Mouse (Mus musculus) kidney, adult 2 months (tissue): ENCODE measurements around the gene St14.

Source experiments
- CTCF ChIP-seq: fragments of 200-500 bp; conservative IDR thresholded peaks from 2 replicates; pipeline ENCODE4 v1.5.1; 2011; ENCODE audit warnings: low read depth, mild to moderate bottlenecking, control low read depth, low read length, moderate library complexity, mixed read lengths; ENCODE audit not compliant: insufficient read depth, insufficient read length
- POLR2A ChIP-seq: fragments of 200-500 bp; IDR thresholded peaks from one replicate; pipeline ENCODE4 v1.6.1; 2011; ENCODE audit warnings: low read depth, low read length, control low read depth

DNA sequence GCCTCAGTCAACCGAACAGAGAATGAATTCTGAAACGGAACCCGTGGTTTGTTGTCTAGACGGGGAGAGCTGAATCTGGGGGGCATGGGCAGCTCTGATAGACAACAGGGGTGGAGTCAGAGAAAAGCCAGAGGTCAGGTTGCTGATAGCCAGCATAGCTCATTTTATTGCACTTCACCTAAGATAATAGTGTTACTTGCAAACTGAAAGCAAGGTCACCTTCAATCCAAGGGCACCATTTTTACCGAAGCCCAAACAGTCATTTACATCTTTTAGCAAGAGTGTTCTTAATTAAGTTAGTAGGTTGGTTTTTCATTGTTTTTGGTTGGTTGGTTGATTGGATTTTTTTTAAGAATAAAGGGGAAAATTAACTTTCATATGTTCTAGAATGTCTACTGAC is 12.2 kb downstream of the St14 start:
- no peak for TF ChIP-seq POLR2A
- no peak for TF ChIP-seq CTCF
